Mouse (Mus musculus) effector memory CD4-positive, alpha-beta T cell, adult 7 months (primary cell): ENCODE results near the gene Scube1. TPM values are rescaled to one million over a fixed set of nuclear protein-coding genes. Genes with fewer than 3 reads are reported as not detected.

Experiments
- polyA plus RNA-seq: library from polyadenylated mRNA; unstranded; fragments of 100-300 nt; shearing (Covaris generic); gene quantifications from one replicate; pipeline ENCODE4 v1.2.1, GENCODE M21; 2017

The Scube1 gene
- 1.00 TPM for polyA plus RNA-seq

GRCm38 (mm10) chr15:83724886-83725269, at the start of gene Scube1:
Gene Scube1, minus strand, starts transcription at chr15:83725021.

GRCm38 (mm10) chr15:83594513-83595363, 130.1 kb downstream of the Scube1 start, which contains the start of gene Ttll12:
Gene Ttll12, minus strand, starts transcription at chr15:83595157.

GRCm38 (mm10) chr15:83563327-83563856, 161.4 kb downstream of the Scube1 start, which contains the start of the genes Tspo and Mcat:
Gene Tspo, plus strand, starts transcription at chr15:83563592.
Gene Mcat, minus strand, starts transcription at chr15:83563787.

Other genes starting within 250 kb of the Scube1 start
- 7.8 TPM for gene Ttll1, start 214.1 kb downstream of the Scube1 start, polyA plus RNA-seq
- gene Bik, start 198.2 kb downstream of the Scube1 start, polyA plus RNA-seq: 3.7 TPM
- 375 TPM for gene Tspo, start 161.4 kb downstream of the Scube1 start, polyA plus RNA-seq
- gene Mcat, start 161.2 kb downstream of the Scube1 start, polyA plus RNA-seq: 10.3 TPM
- gene Ttll12, start 129.9 kb downstream of the Scube1 start, polyA plus RNA-seq: 22.9 TPM
- gene Mpped1, start 54.4 kb upstream of the Scube1 start, polyA plus RNA-seq: not detected